Comparison of ENCODE assay signal across 12 mouse cellular contexts in the genomic region with DNA sequence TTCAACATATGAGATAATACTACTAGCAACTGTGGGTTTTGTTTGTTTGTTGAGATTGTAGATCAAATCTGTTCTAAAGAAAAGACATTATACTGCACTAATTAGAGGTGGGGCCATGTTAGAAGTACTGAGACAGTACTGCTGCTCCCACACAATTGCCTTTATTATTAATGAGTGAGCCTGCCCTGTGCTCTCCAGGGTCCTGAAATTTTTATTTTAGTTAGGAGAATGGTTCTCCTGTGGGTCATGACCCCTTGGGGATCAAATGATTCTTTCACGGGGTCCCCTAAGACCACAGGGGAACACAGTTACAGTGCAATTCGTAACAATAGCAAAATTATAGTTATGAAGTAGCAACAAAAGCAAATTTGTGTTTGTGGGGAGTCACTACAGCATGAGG.
"Had no signal": no experiment of that assay in that cellular context is flagged by ENCODE, and none has a peak within 500 bp of the region (broad histone marks: within the 10 kb centered on the region; RNA-seq: fewer than 3 reads in every experiment).

No protein-coding gene starts in this region.

- H3K36me3 ChIP-seq: liver, embryonic 13.5 days; midbrain, embryonic 10.5 days; midbrain, embryonic 15.5 days; neural tube, embryonic 13.5 days had no signal

- DNase-seq: kidney, adult 9 months; kidney, postnatal 10 days; liver; liver, embryonic 13.5 days; liver, postnatal 0 days; lung, postnatal 36 days; right cerebral cortex, adult 18-20 months; thymus, postnatal 4 days had no signal

- H3K4me2 ChIP-seq: liver, embryonic 13.5 days; midbrain, embryonic 15.5 days; neural tube, embryonic 13.5 days had no signal

- H3K27me3 ChIP-seq: liver, embryonic 13.5 days; midbrain, embryonic 15.5 days; neural tube, embryonic 13.5 days had no signal

- H3K9ac ChIP-seq: liver, embryonic 13.5 days; liver, postnatal 0 days; midbrain, embryonic 15.5 days; neural tube, embryonic 13.5 days had no signal

- ATAC-seq: liver, postnatal 0 days; midbrain, embryonic 15.5 days had no signal

- H3K9me3 ChIP-seq: liver, embryonic 13.5 days; midbrain, embryonic 10.5 days; midbrain, embryonic 15.5 days; neural tube, embryonic 13.5 days had no signal

- H3K4me3 ChIP-seq: liver, embryonic 13.5 days; midbrain, embryonic 10.5 days; midbrain, embryonic 15.5 days; neural tube, embryonic 13.5 days had no signal

- H3K4me1 ChIP-seq: midbrain, embryonic 15.5 days; neural tube, embryonic 13.5 days had no signal

- H3K27ac ChIP-seq: liver, embryonic 13.5 days; midbrain, embryonic 10.5 days; midbrain, embryonic 15.5 days; neural tube, embryonic 13.5 days; stomach, postnatal 0 days had no signal
